Mouse (Mus musculus) heart, embryonic 10.5 days (tissue): Measurements from ENCODE around the gene Ybx2. TPM values are rescaled to one million over a fixed set of nuclear protein-coding genes. Genes with fewer than 3 reads are reported as not detected.
"Not testable (repeated sequence)": the region's sequence is repeated elsewhere in the genome, so short reads cannot be mapped to it uniquely, and the experiment has no call there.

Experiments
- DNase-seq: peaks from one replicate; pipeline ENCODE4 v3.0.0-alpha.2; 2017; ENCODE audit warnings: low spot score
- H3K27ac ChIP-seq: fragments of 300-500 bp; sonication (generic); 2 replicates; pipeline ENCODE4 v1.5.1; 2016; ENCODE audit warnings: mild to moderate bottlenecking
- H3K27me3 ChIP-seq: fragments of 300-500 bp; sonication (generic); 2 replicates; pipeline ENCODE4 v1.6.1; 2016; ENCODE audit warnings: mild to moderate bottlenecking; ENCODE audit not compliant: poor library complexity, insufficient read depth, severe bottlenecking
- H3K36me3 ChIP-seq: fragments of 300-500 bp; sonication (generic); 2 replicates; pipeline ENCODE4 v1.6.1; 2016; ENCODE audit warnings: mild to moderate bottlenecking, moderate library complexity
- H3K4me1 ChIP-seq: fragments of 300-500 bp; sonication (generic); 2 replicates; pipeline ENCODE4 v1.6.1; 2016; ENCODE audit warnings: mild to moderate bottlenecking
- H3K4me3 ChIP-seq: fragments of 300-500 bp; sonication (generic); 2 replicates; pipeline ENCODE4 v1.5.1; 2016; ENCODE audit warnings: mild to moderate bottlenecking, moderate library complexity
- H3K9me3 ChIP-seq: fragments of 300-500 bp; sonication (generic); 2 replicates; pipeline ENCODE4 v1.6.1; 2016; ENCODE audit warnings: mild to moderate bottlenecking, moderate library complexity
- WGBS: fragments of 180-500 bp; shearing (Covaris S2); methylation state at CpG from one replicate; pipeline ENCODE4 v1.1.7; 2016; 5-methylcytosine and 5-hydroxymethylcytosine counted together
- polyA plus RNA-seq: library from polyadenylated mRNA; unstranded; fragments of >200 nt; fragmentation: Nextera tagmentation; extraction: Ambion mirVana; gene quantifications from 2 replicates; pipeline ENCODE4 v1.2.1, GENCODE M21; 2016

The Ybx2 gene
- polyA plus RNA-seq, 1 experiment from 2014 or later: 1.8 TPM

GRCm38 (mm10) chr11:69918118-69918517, 17.5 kb upstream of the Ybx2 start:
- Histone ChIP-seq H3K36me3 (peaks cover 54% of the 10 kb centered on the region), H3K4me3 (no peak overlapping the region), H3K4me1 (peaks cover 56% of the 10 kb centered on the region), H3K27ac (no peak overlapping the region), H3K27me3 (no peaks in the 10 kb centered on the region), H3K9me3 (no peaks in the 10 kb centered on the region)
- 81% methylated on average over 5 of the region's 5 CpGs for WGBS
- peak; percentile 66 for DNase-seq

DNA sequence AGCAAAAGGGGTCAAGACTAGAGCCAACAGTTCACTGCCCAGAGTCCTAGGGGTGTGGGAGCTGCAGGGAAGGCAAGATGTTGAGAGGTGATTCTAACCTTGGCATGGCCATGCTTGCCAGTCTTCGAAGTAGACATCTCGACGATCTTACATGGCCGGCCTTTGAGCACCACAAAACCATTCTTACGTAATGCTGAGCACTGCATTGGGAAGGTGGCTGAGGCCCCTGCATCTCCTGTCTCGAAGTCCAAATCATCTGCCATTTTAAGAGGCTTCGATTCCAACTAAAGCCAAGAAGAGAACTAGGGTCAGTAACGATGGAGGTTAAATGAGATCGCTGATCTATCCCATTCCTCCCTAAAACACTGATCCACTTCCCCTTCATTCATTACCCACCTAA, 16.5 kb upstream of the Ybx2 start:
- peak; percentile 73 for DNase-seq
- Histone ChIP-seq H3K27ac (peak overlapping the region; percentile 97), H3K36me3 (peaks cover 50% of the 10 kb centered on the region), H3K27me3 (no peaks in the 10 kb centered on the region), H3K4me1 (peaks cover 50% of the 10 kb centered on the region), H3K9me3 (no peaks in the 10 kb centered on the region), H3K4me3 (peak overlapping the region; percentile 85)
- 82% methylated on average over 9 of the region's 9 CpGs for WGBS

DNA sequence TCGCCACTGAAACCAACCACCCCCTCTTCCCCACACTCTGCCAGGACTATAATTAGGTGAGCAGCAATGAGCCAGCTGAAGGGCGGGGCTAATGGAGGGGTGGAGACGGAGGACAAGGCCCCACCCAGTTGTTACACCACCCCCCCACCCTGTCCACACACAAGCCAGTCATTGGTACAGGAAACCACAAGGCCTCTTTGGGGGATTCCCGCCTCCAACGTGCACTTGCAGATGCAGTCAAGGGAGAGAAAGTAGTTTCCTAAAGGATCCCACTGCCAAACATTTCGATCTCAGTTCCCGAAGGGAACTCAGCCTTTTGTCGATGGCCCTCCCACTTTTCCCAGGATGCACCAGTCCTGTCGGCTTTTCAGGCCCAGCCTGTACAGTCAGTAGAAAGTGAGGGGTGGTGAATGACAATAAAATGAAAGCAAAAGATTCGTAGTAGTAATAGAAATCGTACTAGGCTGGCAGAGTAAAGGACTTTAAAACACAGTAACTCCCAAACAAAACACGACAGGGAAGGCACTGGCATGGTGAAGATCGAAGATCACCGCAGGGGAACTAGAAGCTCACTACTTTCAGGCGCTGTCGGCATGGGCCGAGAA, 15.8 kb upstream of the Ybx2 start:
- H3K36me3 ChIP-seq: peaks cover 49% of the 10 kb centered on the region
- under 1% methylated on average over 17 of the region's 17 CpGs for WGBS
- H3K4me3 ChIP-seq: peak overlapping the region; percentile 85
- DNase-seq: peak; percentile 95
- H3K9me3 ChIP-seq: no peaks in the 10 kb centered on the region
- no peaks in the 10 kb centered on the region for H3K27me3 ChIP-seq
- H3K4me1 ChIP-seq: peaks cover 43% of the 10 kb centered on the region
- peak overlapping the region; percentile 97 for H3K27ac ChIP-seq

DNA sequence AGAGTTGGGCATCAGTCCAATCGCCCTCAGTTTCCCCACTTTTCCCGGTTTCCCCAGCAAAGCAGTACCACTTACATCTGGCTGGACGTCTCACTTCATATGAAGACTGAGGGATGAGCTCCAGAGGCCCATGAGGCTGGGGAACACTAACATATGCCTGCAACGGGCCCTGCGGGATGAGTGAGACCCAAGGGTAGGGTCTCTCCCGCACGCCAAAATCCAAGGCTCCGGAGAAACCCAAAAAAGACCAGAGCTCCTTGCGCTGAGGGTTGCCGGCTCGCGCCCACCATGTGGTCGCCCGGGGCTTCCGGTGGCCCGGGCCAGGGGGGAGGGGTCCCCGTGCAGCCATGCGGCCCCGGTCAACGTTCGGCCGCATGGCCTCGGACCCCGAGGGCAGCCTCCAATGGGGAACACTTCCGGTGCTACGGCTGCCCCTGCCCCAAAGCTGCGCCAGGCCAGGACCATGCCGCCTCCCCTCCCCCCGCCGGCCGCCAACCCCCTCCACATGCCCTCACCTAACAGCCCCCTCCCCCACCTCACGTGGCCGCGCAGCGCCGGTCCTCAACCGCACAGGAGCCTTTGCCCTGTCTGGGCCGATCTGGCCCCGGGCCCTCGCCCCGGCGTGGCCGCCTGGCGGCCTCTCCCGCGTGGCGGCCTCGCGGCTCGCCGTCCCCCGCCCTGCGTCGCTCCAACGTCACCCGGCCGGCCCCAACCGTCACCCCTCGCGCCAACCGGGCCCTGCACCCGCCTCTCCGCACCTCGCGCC, 15.1 kb upstream of the Ybx2 start:
- Histone ChIP-seq H3K27me3 (no peaks in the 10 kb centered on the region), H3K9me3 (no peaks in the 10 kb centered on the region), H3K27ac (peak overlapping the region; percentile 97), H3K36me3 (peaks cover 42% of the 10 kb centered on the region), H3K4me1 (peaks cover 36% of the 10 kb centered on the region), H3K4me3 (peak overlapping the region; percentile 85)
- under 1% methylated on average over 64 of the region's 65 CpGs for WGBS
- peak; percentile 79 for DNase-seq

DNA sequence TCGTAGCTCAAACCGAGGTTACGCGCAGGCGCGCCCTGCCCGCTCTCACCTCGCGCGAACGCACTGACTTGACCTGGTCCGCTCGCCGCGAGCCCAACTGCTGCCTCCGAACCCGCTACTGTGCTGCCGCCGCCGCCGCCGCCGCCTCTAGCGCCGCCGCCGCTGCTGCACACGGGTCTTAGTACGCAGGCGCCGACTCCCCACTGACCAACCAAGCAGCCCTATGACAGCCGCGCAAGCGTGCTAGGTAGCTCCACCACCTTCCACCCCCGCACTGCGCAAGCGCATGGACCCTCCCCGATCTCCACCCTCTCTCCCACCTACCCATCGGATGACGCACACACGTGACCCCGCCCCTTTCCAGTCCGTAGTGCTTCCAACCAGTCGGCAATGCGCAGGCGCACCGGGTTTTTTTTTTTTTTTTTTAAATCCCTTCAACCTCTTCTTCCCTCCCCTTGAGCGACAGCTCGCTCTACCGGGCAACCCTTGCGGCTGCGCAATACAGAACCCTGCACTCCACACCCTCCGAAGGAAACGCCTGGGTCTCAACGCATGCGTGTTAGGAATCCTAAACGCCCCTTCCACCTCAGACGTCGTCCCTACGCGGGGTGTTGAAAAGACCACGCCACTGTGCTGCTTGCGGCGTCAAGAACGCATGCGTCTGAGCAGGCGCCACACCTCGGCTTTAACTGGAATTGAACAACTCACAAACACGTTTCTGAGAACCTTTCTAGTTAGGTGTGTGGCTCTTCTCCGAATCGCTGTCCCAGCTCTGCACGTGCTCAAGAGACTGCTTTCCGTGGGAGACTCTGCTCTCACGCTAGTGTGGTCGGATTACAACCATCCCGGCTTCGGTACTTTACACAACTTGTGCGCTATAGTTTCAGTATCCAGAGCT, 14.2 kb upstream of the Ybx2 start, which contains the start of gene Eif5a:
Gene Eif5a (minus strand): TSS at position 845 of the 898 bp plus-strand sequence.
- peak; percentile 100 for DNase-seq
- no peaks in the 10 kb centered on the region for H3K9me3 ChIP-seq
- H3K27me3 ChIP-seq: no peaks in the 10 kb centered on the region
- peaks cover 33% of the 10 kb centered on the region for H3K36me3 ChIP-seq
- H3K4me1 ChIP-seq: peaks cover 27% of the 10 kb centered on the region
- H3K27ac ChIP-seq: peak within 1 kb of the TSS; percentile 97
- under 1% methylated on average over 78 of the region's 78 CpGs for WGBS
- H3K4me3 ChIP-seq: peak within 1 kb of the TSS; percentile 85

- 6% methylated on average over 12 of the region's 12 CpGs for WGBS
- Histone ChIP-seq H3K4me3 (peak overlapping the region; percentile 85), H3K36me3 (peaks cover 25% of the 10 kb centered on the region), H3K9me3 (no peaks in the 10 kb centered on the region), H3K4me1 (peaks cover 19% of the 10 kb centered on the region), H3K27me3 (no peaks in the 10 kb centered on the region), H3K27ac (peak overlapping the region; percentile 97)
- DNase-seq: no peak
Measured at GRCm38 (mm10) chr11:69922012-69922756, 13.4 kb upstream of the Ybx2 start.

GRCm38 (mm10) chr11:69922796-69923195, 12.8 kb upstream of the Ybx2 start:
- no peak for DNase-seq
- H3K4me1 ChIP-seq: peaks cover 17% of the 10 kb centered on the region
- H3K9me3 ChIP-seq: no peaks in the 10 kb centered on the region
- no peaks in the 10 kb centered on the region for H3K27me3 ChIP-seq
- peak overlapping the region; percentile 97; the same call in 1 of the 2 replicates for H3K27ac ChIP-seq
- WGBS: 69% methylated on average over 3 of the region's 3 CpGs
- H3K4me3 ChIP-seq: peak overlapping the region; percentile 85
- peaks cover 19% of the 10 kb centered on the region for H3K36me3 ChIP-seq

DNA sequence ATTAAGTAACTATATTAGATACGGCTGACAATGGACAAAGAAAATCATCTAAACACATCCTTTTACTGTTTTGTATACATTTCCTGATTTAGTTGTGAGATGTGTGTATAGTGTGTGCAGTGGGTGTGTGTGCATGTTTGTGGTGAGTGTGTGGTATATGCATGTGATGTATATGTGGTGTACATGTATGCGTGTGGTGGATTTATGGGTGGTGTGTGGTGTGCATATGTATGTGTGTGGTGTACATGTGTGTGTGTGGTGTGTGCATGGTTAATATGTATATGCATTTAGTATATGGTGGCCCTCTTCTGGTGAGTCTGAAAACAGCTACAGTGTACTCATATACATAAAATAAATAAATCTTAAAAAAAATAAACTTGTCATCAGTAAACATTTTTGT, 8.1 kb upstream of the Ybx2 start:
- no peaks in the 10 kb centered on the region for H3K36me3 ChIP-seq
- H3K4me3 ChIP-seq: no peak overlapping the region
- no peaks in the 10 kb centered on the region for H3K27me3 ChIP-seq
- DNase-seq: no peak
- 0 out of 2 replicates have a peak, but pooled peaks cover under 1% of the 10 kb centered on the region for H3K4me1 ChIP-seq
- H3K27ac ChIP-seq: no peak overlapping the region
- 92% methylated on average over 2 of the region's 2 CpGs for WGBS
- H3K9me3 ChIP-seq: no peaks in the 10 kb centered on the region

- Histone ChIP-seq H3K4me1 (peaks cover 7% of the 10 kb centered on the region; the same call in 1 of the 2 replicates), H3K27me3 (peaks cover under 1% of the 10 kb centered on the region; the same call in 1 of the 2 replicates), H3K9me3 (no peaks in the 10 kb centered on the region), H3K4me3 (no peak overlapping the region), H3K27ac (no peak overlapping the region), H3K36me3 (no peaks in the 10 kb centered on the region)
- DNase-seq: no peak
- 19% methylated on average over 4 of the region's 4 CpGs for WGBS
Measured at GRCm38 (mm10) chr11:69929712-69930111, 5.9 kb upstream of the Ybx2 start.

DNA sequence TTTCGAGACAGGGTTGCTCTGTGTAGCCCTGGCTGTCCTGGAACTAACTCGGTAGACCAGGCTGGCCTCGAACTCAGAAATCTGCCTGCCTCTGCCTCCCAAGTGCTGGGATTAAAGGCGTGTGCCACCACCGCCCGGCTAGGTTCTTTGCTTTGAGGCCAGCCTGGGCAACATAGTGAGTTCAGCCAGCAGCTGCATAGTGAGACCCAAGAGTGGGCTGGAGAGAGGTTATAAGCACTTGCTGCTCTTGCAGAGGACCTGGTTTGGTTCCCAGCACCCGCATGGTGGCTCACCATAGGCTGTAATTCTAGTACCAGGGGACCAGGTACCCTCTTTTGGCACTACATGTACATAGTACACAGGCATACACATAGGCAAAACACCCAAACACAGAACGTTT, 5.4 kb upstream of the Ybx2 start:
- DNase-seq, H3K27ac ChIP-seq, H3K4me1 ChIP-seq, H3K4me3 ChIP-seq, H3K36me3 ChIP-seq, H3K27me3 ChIP-seq, H3K9me3 ChIP-seq: not testable (repeated sequence)
- WGBS: 81% methylated on average over 8 of the region's 8 CpGs

- H3K4me1 ChIP-seq: peaks cover 17% of the 10 kb centered on the region
- no peak overlapping the region for H3K27ac ChIP-seq
- WGBS: 60% methylated on average over 3 of the region's 3 CpGs
- H3K9me3 ChIP-seq: no peaks in the 10 kb centered on the region
- H3K27me3 ChIP-seq: peaks cover 12% of the 10 kb centered on the region
- no peak overlapping the region for H3K4me3 ChIP-seq
- no peak for DNase-seq
- H3K36me3 ChIP-seq: no peaks in the 10 kb centered on the region
Measured at GRCm38 (mm10) chr11:69930967-69931537, 4.5 kb upstream of the Ybx2 start.

GRCm38 (mm10) chr11:69931769-69932168, 3.8 kb upstream of the Ybx2 start:
- Histone ChIP-seq H3K36me3 (no peaks in the 10 kb centered on the region), H3K27me3 (peaks cover 19% of the 10 kb centered on the region), H3K27ac (no peak overlapping the region), H3K4me1 (peaks cover 23% of the 10 kb centered on the region), H3K9me3 (no peaks in the 10 kb centered on the region), H3K4me3 (no peak overlapping the region)
- DNase-seq: no peak
- 66% methylated on average over 8 of the region's 8 CpGs for WGBS
